Mouse (Mus musculus) mouse embryonic stem cell (cell line): ENCODE results near the gene Ttc7.

Experiments used
- in situ Hi-C, 2 experiments: fragments of 300-500 bp; cut with MboI; formaldehyde crosslinking; loops; 1 replicate in 1 of 2; 3 replicates in 1 of 2; pipeline ENCODE4 v1.14.3; 2019 to 2020; ENCODE audit warnings: low sequenced_read_pairs in 2 of 2, low pct_unique_long_range_greater_than_20kb in 1 of 2, mixed read lengths in 1 of 2; ENCODE audit not compliant: unreplicated experiment in 1 of 2

Ttc7 gene

DNA sequence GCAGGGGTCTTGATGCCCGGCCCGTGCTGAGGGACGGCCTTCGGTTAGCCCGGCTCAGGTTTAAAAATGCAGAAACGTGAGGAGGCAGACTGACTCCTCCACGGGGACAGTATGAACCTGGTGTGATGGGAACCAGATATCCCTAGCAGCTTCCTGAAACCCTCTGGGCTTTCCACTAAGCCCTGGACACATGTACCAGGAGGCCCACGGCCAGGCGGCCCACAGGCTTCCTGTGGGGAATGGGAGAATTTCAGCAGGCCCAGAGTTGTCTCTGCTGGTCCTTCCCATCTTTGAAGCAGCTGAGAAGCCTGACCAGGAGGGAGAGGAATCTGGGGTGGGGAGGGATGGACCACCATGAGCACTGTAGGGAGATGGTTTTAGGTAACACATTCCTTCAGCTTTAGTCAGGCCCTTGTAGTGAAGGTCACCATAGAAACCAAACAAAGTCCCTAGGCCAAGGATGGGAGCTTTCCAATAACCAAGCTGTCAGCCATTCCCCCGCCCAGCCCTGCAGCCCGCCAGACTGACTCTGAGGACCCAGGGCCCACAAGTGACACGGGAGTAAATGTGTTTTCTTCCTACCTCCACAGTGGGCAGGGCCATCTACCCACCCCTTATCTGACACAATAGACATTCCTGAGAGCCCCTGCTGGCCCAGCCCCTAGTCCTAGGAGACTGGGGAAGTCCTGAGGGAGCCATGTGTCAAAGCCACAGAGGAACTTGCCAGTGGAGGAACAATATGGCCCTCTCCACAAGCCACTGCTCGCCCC is 68.0 kb downstream of the Ttc7 start:
- in situ Hi-C loops = no loop called here

DNA sequence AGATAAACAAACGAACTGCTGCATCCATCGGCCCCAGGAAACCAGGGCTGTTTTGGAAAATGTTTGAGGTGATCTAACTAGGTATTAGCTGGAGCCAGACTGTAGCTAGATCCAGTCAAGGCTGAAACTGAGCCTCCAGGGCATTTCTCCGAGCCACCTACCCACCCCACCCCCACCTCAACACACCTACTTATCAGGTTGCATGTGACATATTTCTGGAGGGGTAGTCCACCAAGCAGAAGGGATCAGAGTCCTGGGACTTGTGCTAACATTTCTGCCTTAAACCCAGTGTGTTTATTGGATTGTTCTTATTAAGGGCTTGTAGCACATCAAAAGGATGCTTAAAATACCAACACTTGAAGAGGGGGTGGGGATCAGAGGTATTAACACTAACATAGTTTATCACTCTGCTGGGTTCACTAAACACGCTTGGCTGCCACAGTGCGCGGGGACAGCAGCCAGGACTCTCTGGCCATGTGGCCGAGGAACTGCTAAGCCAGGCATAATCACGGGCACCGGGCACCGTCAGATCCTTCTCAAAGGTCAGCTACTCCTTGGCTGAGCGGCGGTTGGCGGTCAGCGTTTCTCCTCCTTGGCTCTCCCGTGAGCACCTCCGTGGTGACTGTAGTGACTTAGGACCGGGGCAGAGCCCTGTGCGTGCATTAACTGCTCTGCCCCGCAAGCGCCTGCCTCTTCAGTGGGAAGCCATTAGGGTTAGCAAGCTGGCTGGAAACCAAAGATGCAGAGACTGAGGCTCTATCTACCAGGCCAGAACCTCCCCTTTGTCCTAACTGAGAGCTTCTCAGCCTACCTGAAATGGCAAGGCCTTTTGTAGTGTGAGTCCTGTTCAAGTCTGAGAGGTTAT is 68.8 kb downstream of the Ttc7 start:
- in situ Hi-C loops = no loop called here

DNA sequence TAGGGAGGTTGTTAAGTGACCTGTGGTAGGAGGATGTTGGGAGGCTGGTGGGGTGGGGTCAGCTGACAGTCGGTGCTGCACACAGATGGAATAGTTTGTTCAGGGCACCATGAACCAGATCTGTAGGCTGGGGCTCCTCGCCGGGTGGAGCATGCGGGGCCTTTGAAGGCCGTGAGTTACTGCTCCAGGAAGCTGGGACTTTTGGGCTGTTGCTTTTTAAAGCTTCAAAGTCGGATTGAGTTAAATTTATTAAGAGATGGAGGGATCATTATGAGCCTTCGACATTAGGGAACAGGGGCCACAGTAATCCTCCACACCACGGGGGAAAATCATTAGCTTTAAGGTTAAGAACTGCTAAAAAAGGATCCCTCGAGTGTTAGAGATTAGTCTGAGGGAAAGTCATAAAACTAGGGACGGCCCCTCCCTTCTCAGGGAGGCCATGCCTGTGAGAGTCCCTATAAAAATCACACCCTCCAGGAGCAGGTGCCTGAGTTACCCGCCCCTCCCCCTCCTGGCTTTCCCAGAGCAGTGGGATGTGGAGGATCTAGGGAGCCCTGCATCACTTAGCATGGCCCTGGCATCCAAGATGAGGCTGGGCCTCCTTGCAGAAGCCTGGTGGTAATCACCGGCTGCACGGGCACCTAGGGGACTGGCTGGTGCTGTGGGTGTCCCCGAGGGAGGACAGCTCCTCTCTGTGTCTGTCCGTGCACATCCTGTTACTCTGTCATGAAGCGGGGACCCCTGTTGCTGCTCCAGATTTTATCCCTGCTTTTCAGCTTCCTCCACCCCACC is 69.6 kb downstream of the Ttc7 start:
- in situ Hi-C loops = no loop called here

DNA sequence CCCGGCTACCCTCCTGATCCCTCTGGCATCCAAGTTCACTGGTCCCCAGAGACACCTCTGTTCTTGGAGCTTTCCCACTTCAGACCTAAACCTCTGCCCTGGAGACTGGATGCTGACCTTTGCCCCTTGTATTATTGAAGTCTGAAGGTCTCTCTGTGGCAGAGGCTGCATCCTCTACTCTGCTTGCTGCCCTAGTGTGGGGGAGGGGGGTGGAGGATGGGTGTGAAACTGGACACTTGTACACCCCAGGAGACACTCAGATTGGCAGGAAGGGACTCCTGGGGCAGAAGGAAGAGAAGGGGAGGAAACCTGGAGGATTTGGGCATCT is 70.2 kb downstream of the Ttc7 start:
- in situ Hi-C loops = no loop called here

DNA sequence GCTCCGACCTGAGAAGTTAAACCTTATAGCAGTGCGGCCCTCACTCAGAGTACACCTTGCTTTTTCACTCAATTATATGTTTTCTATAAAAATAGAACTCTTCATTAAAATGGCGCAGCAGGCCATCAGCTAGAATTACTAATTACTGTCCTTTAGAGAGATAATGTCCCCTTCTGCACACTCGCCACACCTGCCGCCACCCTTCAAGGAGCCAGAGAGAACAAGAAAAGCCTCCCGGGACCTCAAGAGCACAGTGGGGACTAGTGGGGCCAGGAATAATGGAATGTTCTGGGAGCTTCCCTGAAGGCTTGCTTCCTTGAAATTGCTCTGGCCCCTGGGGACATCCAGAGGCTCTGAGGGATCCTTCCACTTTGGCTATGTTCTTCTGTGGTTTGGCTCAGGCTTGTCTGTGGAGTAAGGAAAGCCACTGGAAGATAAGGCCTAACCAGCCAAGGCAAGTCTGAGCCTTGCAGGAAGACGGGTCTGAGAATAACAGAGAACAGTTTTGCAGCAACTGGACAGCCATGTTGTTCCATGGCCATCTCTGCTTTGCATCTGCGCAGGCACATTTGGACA is 71.1 kb downstream of the Ttc7 start:
- in situ Hi-C loops = no loop called here

DNA sequence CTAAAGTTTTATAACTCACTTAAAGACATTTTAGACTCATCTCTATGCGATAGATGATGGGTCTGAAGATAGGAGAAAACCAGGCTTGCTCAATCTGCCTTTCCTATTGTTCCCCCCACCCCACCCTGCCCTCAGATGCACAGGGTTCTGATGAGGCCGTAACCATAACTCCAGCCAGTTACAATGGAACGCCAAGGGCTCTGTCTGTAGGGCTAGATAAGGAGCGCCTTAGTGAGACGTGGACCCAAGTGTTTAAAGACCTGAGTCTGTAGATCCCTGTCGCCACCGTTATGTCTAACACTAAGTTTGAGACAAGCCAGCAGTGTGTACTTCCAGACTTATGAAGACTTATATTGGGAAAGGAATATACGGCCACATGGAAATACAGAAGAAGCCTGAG is 72.8 kb downstream of the Ttc7 start:
- in situ Hi-C loops = no loop called here

DNA sequence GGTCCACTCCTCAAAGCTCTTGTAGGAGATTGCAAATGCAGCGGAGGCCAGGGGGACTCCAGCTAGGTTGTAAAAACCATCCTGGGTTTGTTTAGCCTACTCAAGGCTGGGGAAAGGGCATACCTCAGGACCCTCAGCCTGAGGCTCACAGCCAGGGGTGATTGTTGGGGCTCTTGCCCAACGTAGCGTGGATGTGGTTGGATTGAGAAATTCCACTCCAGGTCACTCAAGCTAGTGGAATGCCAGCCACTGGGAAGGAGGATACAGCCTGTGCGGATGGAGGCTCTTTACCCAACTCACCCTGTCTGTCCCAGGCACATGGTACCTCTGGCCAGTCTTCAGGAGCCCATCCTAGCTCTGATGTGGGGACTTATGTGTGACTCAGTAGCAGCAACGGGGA is 73.6 kb downstream of the Ttc7 start:
- in situ Hi-C loops = no loop called here

DNA sequence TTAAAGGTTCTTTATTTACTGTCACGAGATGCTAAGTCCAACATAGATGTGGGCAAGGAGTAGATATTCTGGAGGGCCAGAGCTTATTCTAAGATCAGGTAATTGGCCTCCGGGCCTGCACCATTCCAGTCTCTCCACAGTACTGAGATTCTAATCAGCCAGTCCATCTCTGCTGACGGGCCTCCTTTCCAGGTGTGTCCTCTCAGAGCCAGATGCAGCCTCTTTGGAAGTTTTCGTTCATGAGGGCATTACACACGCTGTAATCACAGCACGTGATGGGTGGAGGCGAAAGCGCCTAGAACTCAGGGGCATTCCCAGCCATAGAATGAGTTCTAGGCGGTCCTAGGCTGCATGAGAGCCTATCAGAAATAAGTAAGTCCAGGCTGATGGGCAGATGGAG is 74.8 kb downstream of the Ttc7 start:
- in situ Hi-C loops = no loop called here

DNA sequence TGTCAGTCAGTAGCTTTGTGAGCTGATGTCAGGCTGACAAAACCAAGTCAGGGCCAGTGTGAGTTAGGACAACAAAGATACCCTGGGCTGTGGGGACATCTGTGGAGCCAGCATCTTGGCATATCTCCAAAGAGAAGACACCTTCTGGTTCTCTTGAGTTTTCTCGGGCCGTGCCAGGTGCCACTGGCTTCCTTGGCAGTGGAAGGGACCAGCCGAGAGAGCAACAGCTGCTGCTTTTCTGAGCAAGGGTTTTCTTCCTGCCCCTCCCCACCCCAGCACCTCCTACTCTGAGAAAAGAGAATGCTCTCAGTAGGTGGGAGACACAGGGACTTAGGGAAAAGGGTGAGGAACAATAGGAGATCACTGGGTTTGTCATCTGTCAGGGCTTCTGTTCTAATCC is 78.4 kb downstream of the Ttc7 start:
- in situ Hi-C loops = no loop called here

DNA sequence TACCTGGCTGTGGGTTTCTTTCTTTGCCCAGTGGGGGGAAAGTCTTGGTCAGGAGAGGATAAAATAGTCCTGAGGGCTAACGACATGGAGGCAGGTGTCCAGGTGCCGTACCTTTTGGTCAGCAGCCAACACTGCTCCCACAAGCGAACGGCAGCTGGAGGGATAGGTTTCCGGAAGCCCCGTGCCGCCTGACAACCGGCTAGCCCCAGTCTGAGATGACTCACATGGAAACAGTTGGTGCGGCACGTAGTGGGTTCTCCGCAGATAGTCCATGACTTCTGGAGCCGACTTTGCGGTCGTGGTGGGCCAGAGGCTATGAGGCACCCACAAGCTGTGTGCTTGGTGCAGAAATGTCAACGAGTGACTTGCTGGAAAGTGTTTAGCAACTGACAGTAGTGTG is 81.4 kb downstream of the Ttc7 start:
- in situ Hi-C loops = no loop called here

DNA sequence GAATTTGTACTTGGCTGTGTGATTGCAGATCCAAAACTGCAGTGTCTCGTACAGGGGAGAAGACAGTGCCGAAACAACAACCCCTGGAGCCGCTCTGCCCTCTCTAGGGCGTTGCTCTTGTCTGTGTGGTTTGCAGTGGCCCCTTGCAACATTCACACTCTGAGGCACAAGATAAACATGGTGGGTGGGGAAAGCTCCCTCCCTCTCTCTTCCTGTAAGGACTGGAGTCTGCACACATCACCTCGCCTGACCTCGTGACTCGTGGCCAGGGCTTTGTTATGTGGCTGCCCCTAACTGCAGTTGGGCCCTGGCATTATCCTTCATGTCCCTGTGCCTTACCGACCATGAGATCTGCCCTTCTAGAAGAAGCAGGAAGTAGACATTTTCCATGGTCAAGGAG is 82.6 kb downstream of the Ttc7 start:
- in situ Hi-C loops = no loop called here

DNA sequence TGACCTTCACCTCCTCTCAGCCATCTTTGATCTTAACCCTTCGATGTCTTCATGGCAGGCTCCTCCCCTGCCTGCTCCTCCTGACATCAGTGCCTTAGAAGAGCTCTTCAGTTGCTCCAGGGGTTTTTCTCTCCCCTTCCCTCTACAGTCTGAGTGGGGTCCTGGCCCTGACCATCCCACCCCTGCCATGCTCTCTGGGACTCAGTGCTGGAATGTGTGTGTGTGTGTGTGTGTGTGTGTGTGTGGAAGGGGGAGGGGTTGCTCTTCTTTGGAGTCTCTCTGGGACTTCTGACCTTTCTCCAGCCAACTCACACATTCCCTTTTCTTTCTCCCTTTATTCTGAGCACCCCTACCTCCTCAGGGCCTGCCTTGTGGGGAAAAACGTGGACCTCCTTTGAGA is 83.8 kb downstream of the Ttc7 start:
- in situ Hi-C loops = no loop called here

DNA sequence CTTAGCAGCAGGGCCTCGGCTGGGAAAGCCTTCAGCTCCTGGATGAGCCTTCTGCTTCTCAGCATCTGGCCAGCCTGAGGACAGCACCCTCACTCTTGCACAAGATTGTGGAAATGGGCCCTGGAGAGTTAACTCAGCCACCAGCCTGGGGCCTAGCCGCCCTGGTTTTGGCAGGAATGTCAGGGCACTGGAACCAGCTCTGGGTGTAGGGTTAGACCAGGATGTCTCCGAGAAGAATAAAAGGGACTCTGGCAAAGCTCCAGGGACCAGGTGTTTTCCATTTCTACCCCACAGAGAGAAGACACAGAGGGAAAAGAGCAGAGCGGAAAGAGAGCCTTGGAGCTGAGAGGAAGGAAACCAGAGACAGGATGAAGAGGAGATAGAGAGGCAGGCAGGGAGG is 84.5 kb downstream of the Ttc7 start:
- in situ Hi-C loops = no loop called here

DNA sequence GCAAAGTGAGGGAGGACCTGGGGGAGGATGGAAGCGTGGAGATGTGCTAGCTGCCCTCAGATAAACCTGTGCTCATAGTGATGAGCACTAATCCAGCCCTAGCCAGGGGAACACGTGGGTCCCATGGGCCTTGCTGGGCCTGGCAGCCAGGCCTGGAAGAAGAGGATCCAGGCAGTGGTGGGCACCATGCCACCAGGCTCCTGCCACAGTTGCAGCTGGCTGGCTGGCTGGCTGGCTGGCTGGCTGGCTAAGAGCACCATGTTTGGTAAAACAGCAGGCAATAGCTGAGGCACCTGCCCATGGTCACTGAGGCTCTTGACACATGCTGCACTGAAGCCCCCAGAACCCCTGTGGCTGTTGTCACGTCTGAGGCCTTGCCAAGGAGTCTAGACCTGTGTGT is 85.0 kb downstream of the Ttc7 start:
- in situ Hi-C loops = no loop called here

DNA sequence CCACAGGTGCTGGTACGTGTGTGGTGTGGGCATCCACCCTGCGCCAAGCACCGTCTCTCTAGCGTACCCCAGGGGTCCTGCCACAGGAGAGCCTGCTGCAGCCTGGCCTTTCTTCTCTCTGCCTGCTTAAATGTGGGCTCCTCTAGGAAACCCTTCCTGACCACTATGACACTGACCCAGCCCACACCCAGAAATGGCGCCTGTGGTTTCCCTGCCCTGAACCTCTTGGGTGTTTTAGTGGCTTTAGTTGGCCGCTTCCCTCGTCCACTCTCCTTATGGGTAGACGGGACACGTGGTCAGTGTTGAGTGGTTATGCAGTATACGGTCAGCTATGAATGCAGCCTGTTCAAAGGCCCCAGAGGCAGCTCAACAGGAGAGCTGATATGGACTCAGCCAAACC is 85.8 kb downstream of the Ttc7 start:
- in situ Hi-C loops = no loop called here

DNA sequence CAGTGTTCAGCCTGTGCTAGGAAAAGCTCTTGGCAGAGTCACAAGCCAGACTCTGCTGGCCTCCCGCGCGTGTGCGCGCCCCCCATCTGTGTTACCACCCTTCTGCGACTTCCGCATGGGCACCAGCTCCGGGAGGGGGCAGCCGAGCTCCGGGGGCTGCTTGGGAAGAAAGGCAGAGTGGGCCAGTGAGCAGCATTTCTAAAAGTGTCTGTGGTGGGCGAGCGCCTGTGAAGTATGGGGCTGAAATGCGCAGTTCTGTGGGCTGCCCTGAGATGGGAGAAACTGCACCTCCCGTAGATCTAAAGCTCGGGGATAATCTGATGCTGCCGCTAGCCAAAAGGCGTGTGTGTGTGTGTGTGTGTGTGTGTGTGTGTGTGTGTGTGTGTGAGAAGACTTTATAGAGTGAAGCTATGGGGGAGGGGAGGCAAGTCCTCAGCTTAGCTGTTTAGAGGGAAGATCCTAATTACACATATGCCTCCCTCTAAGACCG is 86.6 kb downstream of the Ttc7 start:
- in situ Hi-C loops = no loop called here

DNA sequence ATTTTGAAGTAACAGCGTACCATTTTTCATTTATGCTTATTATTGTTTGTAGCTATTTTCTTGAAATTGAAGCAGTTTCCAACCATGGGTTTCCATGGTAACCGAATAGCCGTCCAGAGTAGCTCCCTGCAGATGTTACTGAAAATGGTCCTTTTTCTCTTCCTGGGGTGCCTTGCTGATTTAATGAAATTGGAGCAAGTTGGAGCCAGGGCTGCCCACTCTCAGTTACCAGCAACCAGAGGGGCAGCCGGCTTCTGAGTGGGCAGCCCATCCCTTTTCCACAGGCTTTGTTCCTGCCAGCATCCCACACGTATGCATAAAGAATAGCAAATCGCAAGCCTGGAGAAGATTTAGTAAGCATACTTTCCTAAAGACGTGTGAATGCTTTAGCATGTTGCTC is 89.5 kb downstream of the Ttc7 start:
- in situ Hi-C loops = no loop called here

DNA sequence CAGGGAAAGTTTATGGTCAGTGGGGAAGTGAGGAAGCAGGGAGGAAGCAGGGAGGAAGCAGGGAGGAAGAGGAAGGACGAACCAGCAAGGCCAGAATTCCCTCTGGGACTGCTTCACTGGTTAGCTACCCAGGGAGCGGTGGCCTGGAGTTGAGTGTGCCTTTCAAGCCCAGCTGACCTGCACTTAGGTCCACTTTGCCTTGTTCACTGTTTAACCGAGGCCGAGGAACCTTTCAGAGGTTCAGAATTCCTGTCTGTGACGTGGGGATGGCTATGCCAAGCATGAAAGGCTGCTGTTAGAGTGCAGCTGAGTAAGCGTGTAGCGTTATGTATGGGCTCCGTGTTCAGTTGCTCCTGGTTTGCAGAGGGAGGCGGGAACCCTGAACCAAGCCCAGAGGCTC is 90.6 kb downstream of the Ttc7 start:
- in situ Hi-C loops = no loop called here

DNA sequence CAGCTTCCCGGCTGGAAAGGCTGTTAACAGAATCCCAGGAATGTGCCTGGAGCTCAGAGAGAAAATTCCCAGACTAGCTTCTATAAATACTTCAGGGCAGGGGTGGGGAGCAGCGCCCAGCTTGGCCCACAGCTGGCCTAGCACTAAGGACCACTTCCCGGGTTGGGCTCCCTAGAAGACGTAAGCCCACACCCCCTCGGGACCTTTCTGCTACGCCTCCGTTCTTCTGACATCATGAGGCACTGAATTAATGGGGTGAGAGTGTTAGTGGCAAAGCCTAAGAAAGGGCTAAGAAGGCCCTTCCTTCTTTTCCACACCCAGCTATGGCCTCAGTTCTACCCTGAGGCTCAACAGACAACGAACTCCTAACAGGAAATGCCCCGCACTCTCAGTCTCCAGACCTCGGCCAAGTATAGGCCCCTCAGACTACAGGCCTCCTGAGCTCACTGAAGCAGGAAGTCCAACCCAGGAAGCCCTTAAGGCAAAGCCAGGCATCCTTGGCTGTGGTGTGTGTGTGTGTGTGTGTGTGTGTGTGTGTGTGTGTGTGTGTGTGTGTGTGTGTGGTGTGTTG is 93.3 kb downstream of the Ttc7 start:
- in situ Hi-C loops = no loop called here
